Mouse (Mus musculus): Measurements from ENCODE around the gene Zswim1. TPM values are rescaled to one million over a fixed set of nuclear protein-coding genes. Genes with fewer than 3 reads are reported as not detected.
A peak's percentile ranks its signal among the peaks of the same experiment; 100 is the strongest.

Zswim1 gene
- polyA plus RNA-seq, 1 experiment = 13.3 TPM

GRCm38 (mm10) chr2:164828437-164828836 lies 6.0 kb downstream of the Zswim1 start, which contains the start of gene Spata25:
Gene Spata25, minus strand, starts transcription at chr2:164828537.
- no peak within 1 kb of the TSS for H3K4me2 ChIP-seq (ENCODE audit: low read depth)
- H3K27me3 ChIP-seq (ENCODE audit: control insufficient read depth, insufficient read depth, insufficient read length) = no peaks in the 10 kb centered on the region
- TF ChIP-seq REST (IDR thresholded peaks at IDR 0.05; ENCODE audit: insufficient read depth, insufficient read length) (no peak), TCF12 (IDR thresholded peaks at IDR 0.05; ENCODE audit: insufficient read depth, poor library complexity, severe bottlenecking) (no peak), TCF3 (IDR thresholded peaks at IDR 0.05; ENCODE audit: insufficient read length, low read depth) (no peak), USF1 (IDR thresholded peaks at IDR 0.05; ENCODE audit: low read depth) (no peak), MYOD1 (IDR thresholded peaks at IDR 0.05; ENCODE audit: control insufficient read depth in 1 of 3, insufficient read length in 2 of 3, low read depth in 2 of 3) (no peak), MYOG (IDR thresholded peaks at IDR 0.05; ENCODE audit: control insufficient read depth in 1 of 3, insufficient read depth in 1 of 3, insufficient read length in 2 of 3, low read depth in 2 of 3) (no peak), CEBPB (IDR thresholded peaks at IDR 0.05; ENCODE audit: insufficient read depth, poor library complexity, severe bottlenecking) (no peak), SRF (IDR thresholded peaks at IDR 0.05; ENCODE audit: control insufficient read depth, insufficient read length, low read depth) (no peak), POLR2A (IDR thresholded peaks at IDR 0.05; ENCODE audit: insufficient read length, low read depth) (no peak), POLR2AphosphoS2 (IDR thresholded peaks at IDR 0.05; ENCODE audit: insufficient read length, low read depth) (no peak), MAX (IDR thresholded peaks at IDR 0.05; ENCODE audit: low read depth) (no peak), E2F4 (IDR thresholded peaks at IDR 0.05; ENCODE audit: insufficient read depth) (no peak)
- H3K79me2 ChIP-seq (ENCODE audit: control insufficient read depth, insufficient read depth) = peaks cover 15% of the 10 kb centered on the region
- peaks cover 5% of the 10 kb centered on the region for H3K36me3 ChIP-seq (ENCODE audit: control insufficient read depth, insufficient read depth)
- no peak within 1 kb of the TSS for H3K4me3 ChIP-seq
- no peak within 1 kb of the TSS for H3ac ChIP-seq (ENCODE audit: control insufficient read depth, insufficient read length)

- TF ChIP-seq POLR2A (IDR thresholded peaks at IDR 0.05; ENCODE audit: insufficient read length, low read depth) = no peak
- TF ChIP-seq SRF (IDR thresholded peaks at IDR 0.05; ENCODE audit: control insufficient read depth, insufficient read length, low read depth) = no peak
- TF ChIP-seq CEBPB (IDR thresholded peaks at IDR 0.05; ENCODE audit: insufficient read depth, poor library complexity, severe bottlenecking) = no peak
- TF ChIP-seq MAX (IDR thresholded peaks at IDR 0.05; ENCODE audit: low read depth) = no peak
- no peak for TF ChIP-seq E2F4 (IDR thresholded peaks at IDR 0.05; ENCODE audit: insufficient read depth)
- TF ChIP-seq USF1 (IDR thresholded peaks at IDR 0.05; ENCODE audit: low read depth) = no peak
- no peak for TF ChIP-seq TCF12 (IDR thresholded peaks at IDR 0.05; ENCODE audit: insufficient read depth, poor library complexity, severe bottlenecking)
- TF ChIP-seq MYOG (IDR thresholded peaks at IDR 0.05; ENCODE audit: control insufficient read depth in 1 of 3, insufficient read depth in 1 of 3, insufficient read length in 2 of 3, low read depth in 2 of 3) = no peak
- no peak for TF ChIP-seq MYOD1 (IDR thresholded peaks at IDR 0.05; ENCODE audit: control insufficient read depth in 1 of 3, insufficient read length in 2 of 3, low read depth in 2 of 3)
- no peak for TF ChIP-seq TCF3 (IDR thresholded peaks at IDR 0.05; ENCODE audit: insufficient read length, low read depth)
- no peak for TF ChIP-seq POLR2AphosphoS2 (IDR thresholded peaks at IDR 0.05; ENCODE audit: insufficient read length, low read depth)
- TF ChIP-seq REST (IDR thresholded peaks at IDR 0.05; ENCODE audit: insufficient read depth, insufficient read length) = no peak
- Histone ChIP-seq H3K36me3 (ENCODE audit: control insufficient read depth, insufficient read depth) (peaks cover 5% of the 10 kb centered on the region), H3ac (ENCODE audit: control insufficient read depth, insufficient read length) (no peak overlapping the region), H3K4me3 (no peak overlapping the region), H3K79me2 (ENCODE audit: control insufficient read depth, insufficient read depth) (peaks cover 9% of the 10 kb centered on the region), H3K27me3 (ENCODE audit: control insufficient read depth, insufficient read depth, insufficient read length) (no peaks in the 10 kb centered on the region), H3K4me2 (ENCODE audit: low read depth) (no peak overlapping the region)
These were observed 6.6 kb downstream of the Zswim1 start for GRCm38 (mm10) chr2:164829090-164829489.

GRCm38 (mm10) chr2:164831029-164831428 lies 8.5 kb downstream of the Zswim1 start:
- Histone ChIP-seq H3K79me2 (ENCODE audit: control insufficient read depth, insufficient read depth) (no peaks in the 10 kb centered on the region), H3K4me2 (ENCODE audit: low read depth) (no peak overlapping the region), H3K4me3 (no peak overlapping the region), H3K27me3 (ENCODE audit: control insufficient read depth, insufficient read depth, insufficient read length) (no peaks in the 10 kb centered on the region), H3ac (ENCODE audit: control insufficient read depth, insufficient read length) (no peak overlapping the region), H3K36me3 (ENCODE audit: control insufficient read depth, insufficient read depth) (peaks cover 5% of the 10 kb centered on the region)
- TF ChIP-seq MYOG (IDR thresholded peaks at IDR 0.05; ENCODE audit: control insufficient read depth in 1 of 3, insufficient read depth in 1 of 3, insufficient read length in 2 of 3, low read depth in 2 of 3) (no peak), MAX (IDR thresholded peaks at IDR 0.05; ENCODE audit: low read depth) (no peak), REST (IDR thresholded peaks at IDR 0.05; ENCODE audit: insufficient read depth, insufficient read length) (no peak), TCF12 (IDR thresholded peaks at IDR 0.05; ENCODE audit: insufficient read depth, poor library complexity, severe bottlenecking) (no peak), E2F4 (IDR thresholded peaks at IDR 0.05; ENCODE audit: insufficient read depth) (no peak), POLR2A (IDR thresholded peaks at IDR 0.05; ENCODE audit: insufficient read length, low read depth) (no peak), MYOD1 (IDR thresholded peaks at IDR 0.05; ENCODE audit: control insufficient read depth in 1 of 3, insufficient read length in 2 of 3, low read depth in 2 of 3) (no peak), SRF (IDR thresholded peaks at IDR 0.05; ENCODE audit: control insufficient read depth, insufficient read length, low read depth) (no peak), USF1 (IDR thresholded peaks at IDR 0.05; ENCODE audit: low read depth) (no peak), TCF3 (IDR thresholded peaks at IDR 0.05; ENCODE audit: insufficient read length, low read depth) (no peak), POLR2AphosphoS2 (IDR thresholded peaks at IDR 0.05; ENCODE audit: insufficient read length, low read depth) (no peak), CEBPB (IDR thresholded peaks at IDR 0.05; ENCODE audit: insufficient read depth, poor library complexity, severe bottlenecking) (no peak)

- H3K36me3 ChIP-seq (ENCODE audit: control insufficient read depth, insufficient read depth) = no peaks in the 10 kb centered on the region
- no peak for TF ChIP-seq TCF12 (IDR thresholded peaks at IDR 0.05; ENCODE audit: insufficient read depth, poor library complexity, severe bottlenecking)
- no peak for TF ChIP-seq CEBPB (IDR thresholded peaks at IDR 0.05; ENCODE audit: insufficient read depth, poor library complexity, severe bottlenecking)
- no peak for TF ChIP-seq TCF3 (IDR thresholded peaks at IDR 0.05; ENCODE audit: insufficient read length, low read depth)
- TF ChIP-seq POLR2A (IDR thresholded peaks at IDR 0.05; ENCODE audit: insufficient read length, low read depth) = no peak
- TF ChIP-seq POLR2AphosphoS2 (IDR thresholded peaks at IDR 0.05; ENCODE audit: insufficient read length, low read depth) = no peak
- no peak for TF ChIP-seq REST (IDR thresholded peaks at IDR 0.05; ENCODE audit: insufficient read depth, insufficient read length)
- no peak for TF ChIP-seq E2F4 (IDR thresholded peaks at IDR 0.05; ENCODE audit: insufficient read depth)
- no peak for TF ChIP-seq USF1 (IDR thresholded peaks at IDR 0.05; ENCODE audit: low read depth)
- TF ChIP-seq MYOG (IDR thresholded peaks at IDR 0.05; ENCODE audit: control insufficient read depth in 1 of 3, insufficient read depth in 1 of 3, insufficient read length in 2 of 3, low read depth in 2 of 3) = no peak
- no peak for TF ChIP-seq MYOD1 (IDR thresholded peaks at IDR 0.05; ENCODE audit: control insufficient read depth in 1 of 3, insufficient read length in 2 of 3, low read depth in 2 of 3)
- TF ChIP-seq SRF (IDR thresholded peaks at IDR 0.05; ENCODE audit: control insufficient read depth, insufficient read length, low read depth) = no peak
- peak overlapping the region; percentile 74 for H3K4me3 ChIP-seq
- H3K79me2 ChIP-seq (ENCODE audit: control insufficient read depth, insufficient read depth) = no peaks in the 10 kb centered on the region
- peak overlapping the region; percentile 92 for H3K4me2 ChIP-seq (ENCODE audit: low read depth)
- no peaks in the 10 kb centered on the region for H3K27me3 ChIP-seq (ENCODE audit: control insufficient read depth, insufficient read depth, insufficient read length)
- no peak overlapping the region for H3ac ChIP-seq (ENCODE audit: control insufficient read depth, insufficient read length)
These were observed 9.7 kb downstream of the Zswim1 start for GRCm38 (mm10) chr2:164832032-164832747.
